Mouse (Mus musculus) lung, embryonic 16.5 days (tissue): ENCODE data around the gene Sparc. TPM values are rescaled to one million over a fixed set of nuclear protein-coding genes. Genes with fewer than 3 reads are reported as not detected.

ENCODE experiments used
- ATAC-seq: fragments of 200-750 bp; cut with Nextera tagmentation; 2 replicates; pipeline ENCODE4 v1.8.0; 2017; ENCODE audit warnings: low read depth, mild to moderate bottlenecking, moderate library complexity
- H3K27ac ChIP-seq: fragments of 300-500 bp; sonication (generic); 2 replicates; pipeline ENCODE4 v1.5.1; 2014; ENCODE audit warnings: mild to moderate bottlenecking, control low read depth, low read length
- H3K27me3 ChIP-seq: fragments of 300-500 bp; sonication (generic); 2 replicates; pipeline ENCODE4 v1.6.1; 2014; ENCODE audit warnings: low read depth, low read length, mixed read lengths; ENCODE audit not compliant: control insufficient read depth, insufficient read depth
- H3K36me3 ChIP-seq: fragments of 300-500 bp; sonication (generic); 2 replicates; pipeline ENCODE4 v1.6.1; 2014; ENCODE audit warnings: low read length; ENCODE audit not compliant: control insufficient read depth, insufficient read depth
- H3K4me1 ChIP-seq: fragments of 300-500 bp; sonication (generic); replicated peaks from 2 replicates; pipeline ENCODE4 v1.6.1; 2014; ENCODE audit warnings: low read length, mixed read lengths; ENCODE audit not compliant: control insufficient read depth, insufficient read depth
- H3K4me2 ChIP-seq: fragments of 300-500 bp; sonication (generic); 2 replicates; pipeline ENCODE4 v1.6.1; 2014; ENCODE audit warnings: low read depth, low read length, control low read depth
- H3K4me3 ChIP-seq: fragments of 300-500 bp; sonication (generic); 2 replicates; pipeline ENCODE4 v1.5.1; 2014; ENCODE audit warnings: mild to moderate bottlenecking, low read length, control low read depth
- H3K9ac ChIP-seq: fragments of 300-500 bp; sonication (generic); 2 replicates; pipeline ENCODE4 v1.6.1; 2014; ENCODE audit warnings: low read length, control low read depth
- H3K9me3 ChIP-seq: fragments of 300-500 bp; sonication (generic); 2 replicates; pipeline ENCODE4 v1.6.1; 2016; ENCODE audit warnings: low read length; ENCODE audit not compliant: control insufficient read depth
- WGBS: fragments of 180-500 bp; shearing (Covaris S2); extraction: QIAGEN DNeasy Blood & Tissue Kit; methylation state at CpG from one replicate; pipeline ENCODE4 v1.1.7; 2014; 5-methylcytosine and 5-hydroxymethylcytosine counted together
- polyA plus RNA-seq: library from polyadenylated mRNA; unstranded; fragments of >200 nt; fragmentation: Nextera tagmentation; extraction: Ambion mirVana; gene quantifications from 2 replicates; pipeline ENCODE4 v1.2.1, GENCODE M21; 2015

Gene Sparc
- polyA plus RNA-seq, 1 experiment from 2014 or later = 2,256 TPM

DNA sequence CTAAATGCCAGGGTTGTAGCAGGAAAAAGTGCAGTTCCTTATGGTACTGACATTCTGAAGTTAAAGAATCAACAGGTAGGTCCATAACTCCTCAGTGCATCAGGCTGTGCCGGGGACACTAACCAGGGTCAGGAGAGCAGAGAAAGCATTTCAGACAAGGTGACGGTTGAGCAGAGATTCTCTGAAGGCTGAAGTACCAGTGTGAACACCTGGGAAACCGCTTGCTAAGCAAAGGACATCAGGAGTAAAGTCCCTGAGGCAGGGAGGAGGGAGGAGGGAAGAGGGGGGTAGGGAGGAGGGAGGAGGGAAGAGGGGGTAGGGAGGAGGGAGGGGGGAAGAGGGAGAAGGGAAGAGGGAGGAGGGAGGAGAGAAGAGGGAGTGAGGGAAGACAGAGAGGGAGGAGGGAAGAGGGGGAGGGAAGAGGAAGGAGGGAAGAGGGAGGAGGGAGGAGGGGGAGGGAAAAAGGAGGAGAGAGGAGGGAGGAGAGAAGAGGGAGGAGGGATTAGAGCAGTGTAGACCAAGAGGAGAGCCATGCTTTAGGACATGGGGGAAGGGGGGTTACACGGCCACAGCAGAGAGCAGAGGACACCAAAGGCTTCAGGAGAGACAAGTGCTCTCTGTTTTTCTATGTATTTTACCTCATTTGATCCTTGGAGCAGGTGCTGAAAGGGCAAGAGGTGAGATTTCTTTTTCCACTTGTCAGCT is 54.4 kb downstream of the Sparc start:
- no peak overlapping the region for H3K9ac ChIP-seq
- H3K4me3 ChIP-seq = no peak overlapping the region
- peak; percentile 77 for ATAC-seq
- peaks cover 3% of the 10 kb centered on the region; the same call in 1 of the 2 replicates for H3K4me1 ChIP-seq
- H3K4me2 ChIP-seq = no peak overlapping the region; the same call in 1 of the 2 replicates
- 39% methylated on average over 4 of the region's 4 CpGs for WGBS
- no peaks in the 10 kb centered on the region for H3K36me3 ChIP-seq
- no peaks in the 10 kb centered on the region for H3K9me3 ChIP-seq
- H3K27ac ChIP-seq = peak overlapping the region; percentile 95
- no peaks in the 10 kb centered on the region for H3K27me3 ChIP-seq

DNA sequence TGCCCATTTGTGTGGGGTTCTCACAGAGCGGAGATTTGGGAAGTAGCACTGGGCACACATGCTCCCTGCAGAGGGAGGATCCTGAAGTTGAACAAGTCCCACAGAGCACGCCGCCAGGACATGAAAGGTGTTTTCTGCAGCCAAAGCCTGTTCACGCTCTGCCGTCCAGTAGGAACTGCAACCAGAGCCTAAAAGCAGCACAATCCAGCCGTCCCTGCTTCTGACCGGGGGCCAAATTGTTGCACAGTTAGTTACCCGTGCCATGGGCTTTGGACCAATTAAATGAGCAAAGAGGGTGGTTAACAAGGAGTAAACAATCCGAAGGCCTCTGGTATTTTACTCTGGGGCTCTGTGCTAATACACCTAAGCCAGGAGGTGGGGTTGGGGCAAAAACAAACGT is 55.2 kb downstream of the Sparc start:
- no peak overlapping the region for H3K9ac ChIP-seq
- H3K4me1 ChIP-seq = peaks cover 3% of the 10 kb centered on the region; the same call in 1 of the 2 replicates
- peak overlapping the region; percentile 95 for H3K27ac ChIP-seq
- no peaks in the 10 kb centered on the region for H3K36me3 ChIP-seq
- no peak overlapping the region for H3K4me3 ChIP-seq
- no peak for ATAC-seq
- H3K4me2 ChIP-seq = no peak overlapping the region
- 59% methylated on average over 10 of the region's 10 CpGs for WGBS
- no peaks in the 10 kb centered on the region for H3K27me3 ChIP-seq
- no peaks in the 10 kb centered on the region for H3K9me3 ChIP-seq

DNA sequence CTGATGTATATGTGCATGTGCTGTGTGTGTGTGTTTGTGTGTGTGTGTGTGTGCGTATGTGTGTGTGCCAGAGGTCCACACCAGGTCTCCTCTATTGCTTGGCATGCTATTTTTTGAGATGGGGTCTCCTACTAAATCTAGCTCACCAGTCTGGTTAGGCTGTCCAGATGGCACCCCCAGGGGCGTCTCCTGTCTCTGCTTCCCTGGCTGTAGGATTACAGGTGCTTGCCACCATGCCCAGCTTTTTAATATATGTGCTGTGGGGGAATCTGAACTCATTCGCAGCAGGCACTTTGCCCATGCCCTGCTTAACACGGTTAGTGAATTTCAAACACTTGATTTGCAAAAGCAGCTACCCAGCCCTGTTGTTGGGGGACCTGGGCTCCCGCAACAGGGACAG is 57.1 kb downstream of the Sparc start:
- no peak for ATAC-seq
- Histone ChIP-seq H3K4me1 (peaks cover 3% of the 10 kb centered on the region; the same call in 1 of the 2 replicates), H3K4me3 (no peak overlapping the region), H3K27me3 (no peaks in the 10 kb centered on the region), H3K36me3 (no peaks in the 10 kb centered on the region), H3K4me2 (no peak overlapping the region), H3K9ac (no peak overlapping the region), H3K27ac (no peak overlapping the region), H3K9me3 (no peaks in the 10 kb centered on the region)
- 62% methylated on average over 5 of the region's 5 CpGs for WGBS

- Histone ChIP-seq H3K4me3 (no peak overlapping the region), H3K36me3 (no peaks in the 10 kb centered on the region), H3K9ac (no peak overlapping the region), H3K4me1 (peaks cover 3% of the 10 kb centered on the region; the same call in 1 of the 2 replicates), H3K4me2 (no peak overlapping the region), H3K27me3 (no peaks in the 10 kb centered on the region), H3K27ac (no peak overlapping the region), H3K9me3 (no peaks in the 10 kb centered on the region)
- 62% methylated on average over 4 of the region's 4 CpGs for WGBS
- no peak for ATAC-seq
Measured at GRCm38 (mm10) chr11:55365242-55365641, 57.7 kb downstream of the Sparc start.

- no peaks in the 10 kb centered on the region for H3K9me3 ChIP-seq
- ATAC-seq = no peak
- H3K27me3 ChIP-seq = no peaks in the 10 kb centered on the region
- 68% methylated on average over 3 of the region's 3 CpGs for WGBS
- peaks cover 3% of the 10 kb centered on the region; the same call in 1 of the 2 replicates for H3K4me1 ChIP-seq
- H3K4me3 ChIP-seq = no peak overlapping the region
- no peak overlapping the region for H3K27ac ChIP-seq
- H3K36me3 ChIP-seq = no peaks in the 10 kb centered on the region
- H3K9ac ChIP-seq = no peak overlapping the region
- no peak overlapping the region for H3K4me2 ChIP-seq
Measured at GRCm38 (mm10) chr11:55364662-55365061, 58.3 kb downstream of the Sparc start.

DNA sequence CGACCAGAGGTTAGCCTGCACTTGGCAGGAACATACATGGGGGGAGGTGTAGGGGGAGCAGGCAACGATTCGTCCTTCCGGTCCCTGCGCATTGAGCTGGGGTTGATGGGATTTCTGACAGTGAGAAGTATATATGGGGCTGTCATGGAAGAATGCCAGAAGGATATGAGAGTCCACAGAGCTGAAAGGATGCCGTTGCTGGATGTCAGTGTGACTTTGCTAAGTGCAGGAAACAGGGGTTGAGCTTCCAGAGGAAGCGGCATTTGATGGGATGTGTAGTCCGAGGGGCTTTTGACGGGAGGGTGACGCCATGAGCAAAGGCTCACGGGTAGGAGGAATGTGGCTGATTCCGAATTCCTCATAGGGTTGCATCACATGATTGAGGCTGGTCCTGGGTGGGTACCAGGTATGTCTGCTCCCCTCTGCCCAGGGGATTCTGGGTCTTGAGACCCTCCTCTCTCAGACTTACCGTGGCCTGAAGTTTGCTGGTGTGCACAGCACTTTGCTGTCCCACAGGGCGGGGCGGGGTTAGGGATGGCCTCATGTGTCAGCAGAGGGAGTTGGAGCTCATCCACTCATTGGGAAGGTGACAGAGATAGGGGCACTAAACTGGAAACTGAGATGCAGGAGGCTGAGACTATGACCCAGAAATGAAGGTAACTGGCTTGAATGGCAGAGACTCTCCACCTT is 64.7 kb downstream of the Sparc start:
- H3K4me3 ChIP-seq = peak overlapping the region; percentile 16; the same call in 1 of the 2 replicates
- peaks cover 7% of the 10 kb centered on the region; the same call in 1 of the 2 replicates for H3K4me1 ChIP-seq
- WGBS = 40% methylated on average over 15 of the region's 15 CpGs
- H3K36me3 ChIP-seq = no peaks in the 10 kb centered on the region
- peak; percentile 75 for ATAC-seq
- peak overlapping the region; percentile 40 for H3K4me2 ChIP-seq
- no peak overlapping the region for H3K27ac ChIP-seq
- no peaks in the 10 kb centered on the region for H3K27me3 ChIP-seq
- H3K9me3 ChIP-seq = no peaks in the 10 kb centered on the region
- H3K9ac ChIP-seq = no peak overlapping the region

- H3K4me2 ChIP-seq = no peak overlapping the region
- H3K27ac ChIP-seq = no peak overlapping the region
- no peaks in the 10 kb centered on the region for H3K27me3 ChIP-seq
- WGBS = 92% methylated on average over 2 of the region's 2 CpGs
- no peaks in the 10 kb centered on the region for H3K36me3 ChIP-seq
- no peak overlapping the region for H3K9ac ChIP-seq
- no peak overlapping the region for H3K4me3 ChIP-seq
- no peaks in the 10 kb centered on the region for H3K9me3 ChIP-seq
- peaks cover 7% of the 10 kb centered on the region; the same call in 1 of the 2 replicates for H3K4me1 ChIP-seq
- ATAC-seq = no peak
Measured at GRCm38 (mm10) chr11:55356846-55357245, 66.1 kb downstream of the Sparc start.

Other genes with a start within 250 kb of the Sparc start
- gene Slc36a2, start 238.1 kb downstream of the Sparc start, polyA plus RNA-seq = 8.8 and 9.6 TPM in 2 replicates
- 2.2 and 3.2 TPM in 2 replicates for gene Slc36a1, start 218.8 kb downstream of the Sparc start, polyA plus RNA-seq
- gene Fat2, start 86.6 kb downstream of the Sparc start, polyA plus RNA-seq = 0.49 and 0.68 TPM in 2 replicates
- 581 and 600 TPM in 2 replicates for gene Atox1, start 38.1 kb upstream of the Sparc start, polyA plus RNA-seq
- 141 and 152 TPM in 2 replicates for gene G3bp1, start 46.5 kb upstream of the Sparc start, polyA plus RNA-seq
- gene Glra1, start 185.0 kb upstream of the Sparc start, polyA plus RNA-seq = not detected in 2 replicates